Mouse (Mus musculus) lung, postnatal 0 days (tissue): ENCODE measurements around the gene Krt24.

Experiments
- CTCF ChIP-seq: IDR thresholded peaks from 2 replicates; pipeline ENCODE4 v1.5.1; 2016; ENCODE audit warnings: antibody characterized with exemption, mild to moderate bottlenecking
- EP300 ChIP-seq: IDR thresholded peaks from 2 replicates; pipeline ENCODE4 v1.6.1; 2016; ENCODE audit warnings: antibody characterized with exemption, mild to moderate bottlenecking, control low read depth

- TF ChIP-seq EP300 (no peak), CTCF (no peak)
Measured at GRCm38 (mm10) chr11:99322851-99323250, 37.8 kb upstream of the Krt24 start, which contains the start of gene Krt25.
